Mouse (Mus musculus) stomach, postnatal 0 days (tissue): Measurements from ENCODE around the gene Ddias.

Source experiments
- CTCF ChIP-seq: IDR thresholded peaks from 2 replicates; pipeline ENCODE4 v1.5.1; 2016; ENCODE audit warnings: antibody characterized with exemption, low read depth, mild to moderate bottlenecking, moderate library complexity
- EP300 ChIP-seq: optimal IDR thresholded peaks from 2 replicates; pipeline ENCODE3; 2016; ENCODE audit warnings: antibody characterized with exemption

DNA sequence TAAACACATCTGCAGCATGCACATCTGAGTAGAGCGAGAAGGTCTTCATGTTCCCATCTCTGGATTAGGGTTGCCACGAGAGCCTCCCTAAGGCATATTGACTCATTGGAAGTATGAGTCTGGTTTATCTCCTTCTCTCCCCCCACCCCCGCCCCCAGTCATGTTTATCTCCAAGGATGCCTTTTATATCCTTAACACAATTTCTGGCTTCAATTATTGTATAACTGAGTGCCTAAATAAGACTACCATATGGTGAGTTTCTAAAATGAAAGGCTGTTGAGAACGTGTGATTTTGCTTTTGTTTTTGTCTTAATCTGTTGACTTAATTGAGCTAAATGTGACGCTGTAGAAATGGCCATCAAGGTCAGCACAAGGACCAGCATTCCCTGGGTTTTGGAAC is 22.0 kb upstream of the Ddias start:
- TF ChIP-seq CTCF, result no peak
- no peak for TF ChIP-seq EP300
